Mouse (Mus musculus) hematopoietic multipotent progenitor cell, adult 10-12 weeks (in vitro differentiated cells): ENCODE measurements around the gene Tmem19. TPM values are rescaled to one million over a fixed set of nuclear protein-coding genes. Genes with fewer than 3 reads are reported as not detected.

ENCODE experiments used
- polyA plus RNA-seq: library from polyadenylated mRNA; stranded (reverse); fragments of >175 nt; gene quantifications from 2 replicates; pipeline ENCODE4 v1.2.3, GENCODE M21; 2012; ENCODE audit warnings: low replicate concordance

The Tmem19 gene
- 2.5 and 7.8 TPM in 2 replicates for polyA plus RNA-seq

GRCm38 (mm10) chr10:115361840-115362622 is at the start of gene Tmem19:
TSS of gene Tmem19 (minus strand) at chr10:115362501.

GRCm38 (mm10) chr10:115384221-115385017 is 22.1 kb upstream of the Tmem19 start, which contains the start of the genes Thap2 and Zfc3h1:
TSS of gene Thap2 (minus strand) at chr10:115384443.
TSS of gene Zfc3h1 (plus strand) at chr10:115384959.

GRCm38 (mm10) chr10:115315473-115316171 is 46.7 kb downstream of the Tmem19 start, which contains the start of gene Rab21:
TSS of gene Rab21 (minus strand) at chr10:115315594.

Other genes starting within 250 kb of the Tmem19 start
- not detected in 2 replicates for gene Tph2, start 177.5 kb downstream of the Tmem19 start, polyA plus RNA-seq
- 3.4 and 4.8 TPM in 2 replicates for gene Tbc1d15, start 111.0 kb downstream of the Tmem19 start, polyA plus RNA-seq
- gene Rab21, start 46.9 kb downstream of the Tmem19 start, polyA plus RNA-seq = 46.4 and 107 TPM in 2 replicates
- 8.6 and 15.8 TPM in 2 replicates for gene Thap2, start 21.9 kb upstream of the Tmem19 start, polyA plus RNA-seq
- gene Zfc3h1, start 22.5 kb upstream of the Tmem19 start, polyA plus RNA-seq = 11.0 and 19.8 TPM in 2 replicates
- gene A930009A15Rik, start 207.5 kb upstream of the Tmem19 start, polyA plus RNA-seq = not detected in 2 replicates
- 0.07 TPM in 1 of 2 replicates, not detected in the other for gene Lgr5, start 225.3 kb upstream of the Tmem19 start, polyA plus RNA-seq